In genomic region chr2:5963729-5964128, GRCm38 (mm10) we compare ENCODE assay signal across 7 mouse cellular contexts. TPM values are rescaled to one million over a fixed set of nuclear protein-coding genes. Genes with fewer than 3 reads are reported as not detected.
DNase-seq lines count a peak whose midpoint lies in the region; ATAC-seq and TF ChIP-seq lines count a peak whose summit lies in the region.
"Not testable (repeated sequence)": the region's sequence is repeated elsewhere in the genome, so short reads cannot be mapped to it uniquely, and the experiment has no call there.
"Had no signal": no experiment of that assay in that cellular context is flagged by ENCODE, and none has a peak within 500 bp of the region (broad histone marks: within the 10 kb centered on the region; RNA-seq: fewer than 3 reads in every experiment).

No protein-coding gene starts in this region.

- WGBS in intestine, postnatal 0 days: 85% methylated on average over 4 of the region's 4 CpGs
- WGBS in liver, embryonic 14.5 days (ENCODE audit: insufficient replicate concordance): 77% methylated on average over 4 of the region's 4 CpGs

- TF ChIP-seq POLR2A in MEL (IDR thresholded peaks at IDR 0.05; ENCODE audit: control insufficient read depth in 1 of 2, insufficient read depth in 1 of 2, low read depth in 1 of 2, low read length in 2 of 2, poor library complexity in 1 of 2): not testable (repeated sequence)

- H3K36me3 ChIP-seq in MEL (ENCODE audit: control insufficient read depth in 1 of 2, insufficient read depth in 2 of 2, low read length in 2 of 2): peaks cover 5 to 26% of the 10 kb centered on the region in 2 experiments
- peaks cover 30% of the 10 kb centered on the region for H3K36me3 ChIP-seq in intestine, postnatal 0 days (ENCODE audit: control insufficient read depth, insufficient read depth)
- H3K36me3 ChIP-seq in liver, embryonic 14.5 days (replicated peaks; ENCODE audit: control insufficient read depth, insufficient read depth, low read depth): peaks cover 17% of the 10 kb centered on the region
- peaks cover 15% of the 10 kb centered on the region for H3K36me3 ChIP-seq in splenic B cell, adult 2 months (ENCODE audit: control insufficient read depth, insufficient read depth, low read length, poor library complexity, severe bottlenecking)

- H3K79me2 ChIP-seq in MEL (ENCODE audit: control insufficient read depth, insufficient read depth, low read length, poor library complexity): not testable (repeated sequence)

- H3K9me3 ChIP-seq in MEL (replicated peaks; ENCODE audit: insufficient read depth, low read length); intestine, postnatal 0 days (ENCODE audit: control insufficient read depth); liver, embryonic 14.5 days (ENCODE audit: control insufficient read depth, low read length): not testable (repeated sequence)

- TF ChIP-seq EP300 in MEL (IDR thresholded peaks at IDR 0.05; ENCODE audit: low read depth in 1 of 2, low read length in 2 of 2); liver, embryonic 14.5 days (IDR thresholded peaks at IDR 0.05; ENCODE audit: low read depth): not testable (repeated sequence)

- not testable (repeated sequence) for ATAC-seq in intestine, postnatal 0 days; liver, embryonic 14.5 days (ENCODE audit: insufficient read depth)

- H3K4me1 ChIP-seq in MEL (ENCODE audit: control insufficient read depth in 1 of 2, insufficient read depth in 2 of 2, low read length in 2 of 2); intestine, postnatal 0 days (replicated peaks; ENCODE audit: control insufficient read depth, insufficient read depth, low read length); liver, embryonic 14.5 days (replicated peaks; ENCODE audit: control insufficient read depth in 2 of 2, insufficient read depth in 2 of 2, low read length in 1 of 2): not testable (repeated sequence)

- DNase-seq in CD4-positive, CD25-positive, alpha-beta regulatory T cell, adult 2 months (ENCODE audit: low read depth, low spot score): peak; percentile 25
- DNase-seq in MEL (ENCODE audit: low read depth, low spot score) (peak; percentile 39), ZHBTc4 (ENCODE audit: low read depth, low spot score) (peak; percentile 80)
- not testable (repeated sequence) for DNase-seq in liver, embryonic 14.5 days (ENCODE audit: low read depth in 3 of 3, low spot score in 3 of 3)
- DNase-seq in splenic B cell, adult 2 months (ENCODE audit: low read depth, low spot score): peak; percentile 24

- H3K9ac ChIP-seq in MEL (ENCODE audit: control insufficient read depth, low read depth, low read length, poor library complexity, severe bottlenecking); intestine, postnatal 0 days (ENCODE audit: low read depth, low read length); liver, embryonic 14.5 days (replicated peaks): not testable (repeated sequence)

- not testable (repeated sequence) for TF ChIP-seq RAD21 in MEL (IDR thresholded peaks at IDR 0.05; ENCODE audit: low read depth, low read length)

- not testable (repeated sequence) for H3K27ac ChIP-seq in MEL (ENCODE audit: control insufficient read depth, low read depth, low read length); intestine, postnatal 0 days (ENCODE audit: low read depth, low read length); liver, embryonic 14.5 days

- not testable (repeated sequence) for H3K4me3 ChIP-seq in MEL (ENCODE audit: control insufficient read depth in 1 of 2, insufficient read depth in 1 of 2, low read depth in 2 of 2, low read length in 2 of 2); intestine, postnatal 0 days (ENCODE audit: low read depth, low read length); liver, embryonic 14.5 days (ENCODE audit: insufficient read depth in 1 of 2, low read depth in 2 of 2, low read length in 2 of 2)

- TF ChIP-seq CTCF in MEL (IDR thresholded peaks at IDR 0.05 in 2 of 3, conservative IDR thresholded peaks at IDR 0.05 in 1 of 3; ENCODE audit: control insufficient read depth in 1 of 3, insufficient read depth in 1 of 3, low read depth in 2 of 3, low read length in 3 of 3, poor library complexity in 1 of 3, severe bottlenecking in 1 of 3): peak in 2 of 3 experiments; percentile 7 to 15; a peak in 2 of 6 replicates
- TF ChIP-seq CTCF in intestine, postnatal 0 days (IDR thresholded peaks at IDR 0.05; ENCODE audit: low read depth): 0 out of 2 replicates have a peak, but pooled peaks have one; percentile 14
- TF ChIP-seq CTCF in liver, embryonic 14.5 days (IDR thresholded peaks at IDR 0.05; ENCODE audit: low read depth): peak; percentile 29; the same call in 1 of the 2 replicates

- H3K4me2 ChIP-seq in intestine, postnatal 0 days (replicated peaks; ENCODE audit: low read depth); liver, embryonic 14.5 days (ENCODE audit: low read depth): not testable (repeated sequence)

- not testable (repeated sequence) for H3K27me3 ChIP-seq in MEL (ENCODE audit: control insufficient read depth in 1 of 2, insufficient read depth in 2 of 2, low read length in 2 of 2); intestine, postnatal 0 days (replicated peaks; ENCODE audit: control insufficient read depth, insufficient read depth, low read length); liver, embryonic 14.5 days (ENCODE audit: control insufficient read depth, insufficient read depth, low read length); splenic B cell, adult 2 months (ENCODE audit: control insufficient read depth, insufficient read depth, low read length, poor library complexity, severe bottlenecking)

TF ChIP-seq in MEL, 35 proteins besides CTCF, POLR2A, EP300 and RAD21:
- TF ChIP-seq ZNF384 (IDR thresholded peaks at IDR 0.05; ENCODE audit: low read depth, low read length): 0 out of 2 replicates have a peak, but pooled peaks have one; percentile 15

RNA-seq across cellular contexts. Expression of gene Upf2, which starts 12.5 kb away (rescaled TPM):
- total RNA-seq in MEL (2012; rRNA removed): 15.2 and 15.3 TPM in 2 replicates
- polyA plus RNA-seq in MEL (2012; ENCODE audit: insufficient read depth in 1 of 2, insufficient read length in 2 of 2, low read depth in 1 of 2, low replicate concordance in 2 of 2, missing spikeins in 1 of 2): 10 to 100 TPM in 1 of 2 experiments, not detected in 1; 30.9 TPM
- polyA plus RNA-seq in intestine, postnatal 0 days (2015; fragmentation: Nextera tagmentation; extraction: Ambion mirVana): 5.1 and 5.2 TPM in 2 replicates
- polyA plus RNA-seq in liver, embryonic 14.5 days (2012; rRNA removed): 4.5 and 6.8 TPM in 2 replicates
- 3.7 and 3.8 TPM in 2 replicates for polyA plus RNA-seq in liver, embryonic 14.5 days (2014; fragmentation: Nextera tagmentation; extraction: Ambion mirVana)

RNA-seq across cellular contexts. Expression of gene Dhtkd1, which starts 21.1 kb away (rescaled TPM):
- 1.5 and 1.6 TPM in 2 replicates for total RNA-seq in MEL (2012; rRNA removed)
- 1 to 10 TPM in 1 of 2 experiments, not detected in 1; 1.6 TPM for polyA plus RNA-seq in MEL (2012; ENCODE audit: insufficient read depth in 1 of 2, insufficient read length in 2 of 2, low read depth in 1 of 2, low replicate concordance in 2 of 2, missing spikeins in 1 of 2)
- polyA plus RNA-seq in intestine, postnatal 0 days (2015; fragmentation: Nextera tagmentation; extraction: Ambion mirVana): 0.26 and 0.27 TPM in 2 replicates
- 2.7 and 2.8 TPM in 2 replicates for polyA plus RNA-seq in liver, embryonic 14.5 days (2012; rRNA removed)
- polyA plus RNA-seq in liver, embryonic 14.5 days (2014; fragmentation: Nextera tagmentation; extraction: Ambion mirVana): 1.6 TPM in 2 replicates
- polyA plus RNA-seq: G1E had no signal
